Mouse (Mus musculus) liver, adult (tissue): ENCODE results near the gene Glp2r.

Experiments
- GATA4 ChIP-seq: IDR thresholded peaks from 2 replicates; pipeline ENCODE4 v1.6.1; 2014; ENCODE audit warnings: mild to moderate bottlenecking, low read length; ENCODE audit not compliant: insufficient replicate concordance

Glp2r gene

DNA sequence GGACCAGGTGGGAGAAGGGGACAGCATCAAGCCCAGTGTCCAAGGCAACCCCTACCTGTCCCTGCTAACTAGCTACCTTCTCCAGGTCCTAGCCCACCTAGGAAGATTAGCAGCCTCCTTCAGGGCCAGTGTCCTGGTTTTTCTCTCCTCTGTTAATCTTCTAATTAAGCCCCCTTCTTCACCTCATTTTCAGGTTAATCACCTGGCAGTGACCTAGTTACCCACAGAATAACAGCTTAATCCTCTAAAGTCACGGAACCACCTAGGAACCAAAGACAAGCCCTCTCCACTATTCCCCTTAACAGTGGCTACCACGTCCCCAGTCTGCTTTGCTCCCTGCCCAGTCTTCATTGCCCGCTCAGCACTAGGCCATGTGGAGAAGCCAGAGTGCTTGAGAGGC lies 89.1 kb downstream of the Glp2r start:
- TF ChIP-seq GATA4: no peak

DNA sequence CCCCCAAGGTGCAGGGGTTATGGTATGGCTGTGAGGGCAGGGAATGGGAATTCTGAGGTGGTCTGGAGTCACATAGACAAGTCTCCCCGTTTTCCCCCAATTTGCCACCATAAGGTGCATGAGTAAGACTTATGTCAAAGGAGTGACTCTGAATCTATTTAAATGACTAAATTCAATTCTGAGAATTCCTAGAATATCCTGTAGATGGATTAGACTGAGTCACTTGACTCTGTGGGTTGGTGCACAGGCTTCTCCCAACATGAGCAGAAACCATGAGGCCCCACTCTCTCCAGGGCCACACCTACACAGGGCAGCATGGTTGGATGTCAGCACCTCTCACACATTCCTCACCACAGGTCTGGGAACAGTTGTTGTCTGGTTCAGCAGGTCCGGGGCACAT lies 91.0 kb downstream of the Glp2r start:
- TF ChIP-seq GATA4: no peak

- TF ChIP-seq GATA4: no peak
Measured at GRCm38 (mm10) chr11:67679300-67679699, 91.7 kb downstream of the Glp2r start.

DNA sequence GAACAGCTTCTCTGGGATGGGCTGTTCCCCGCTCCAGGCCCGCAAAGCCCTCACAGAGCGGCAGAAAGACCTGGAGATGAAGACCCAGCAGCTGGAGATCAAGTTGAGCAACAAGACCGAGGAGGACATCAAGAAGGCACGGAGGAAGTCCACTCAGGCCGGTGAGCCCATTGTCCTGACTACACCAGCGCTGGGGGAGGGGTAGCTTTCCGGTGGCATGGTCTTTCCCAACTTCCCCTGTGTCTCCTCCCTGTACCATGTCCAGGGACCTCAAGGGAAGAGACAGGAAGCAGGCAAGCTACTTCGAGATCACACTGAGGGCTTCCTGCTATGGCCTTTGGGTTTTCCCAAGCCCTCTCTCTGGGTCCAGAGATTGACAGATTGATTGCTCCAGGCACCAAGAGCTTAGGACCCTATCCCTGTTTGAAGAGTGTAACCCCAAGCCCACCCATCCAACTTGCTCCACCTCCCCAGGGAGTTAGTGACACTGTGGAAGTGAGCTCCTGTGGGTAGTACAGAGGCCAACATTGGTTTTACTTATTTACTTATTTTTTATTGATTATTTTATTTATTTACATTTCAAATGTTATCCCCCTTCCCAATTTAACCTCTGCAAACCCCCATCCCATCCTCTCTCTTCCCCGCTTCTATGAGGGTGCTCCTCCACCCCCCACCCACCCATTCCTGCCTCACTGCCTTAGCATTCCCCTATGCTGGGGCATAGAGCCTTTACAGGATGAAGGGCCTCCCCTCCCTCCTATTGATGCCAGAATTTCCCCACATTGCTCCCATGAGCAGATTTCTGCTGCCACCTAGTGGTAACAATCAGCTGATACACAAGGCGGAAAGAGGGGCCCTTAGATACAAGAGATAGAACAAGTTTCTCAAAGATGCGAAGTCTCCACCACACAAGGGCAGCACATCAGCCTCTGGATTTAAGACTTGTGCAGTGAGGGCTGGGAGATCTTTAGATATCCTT lies 95.1 kb downstream of the Glp2r start:
- TF ChIP-seq GATA4: no peak

DNA sequence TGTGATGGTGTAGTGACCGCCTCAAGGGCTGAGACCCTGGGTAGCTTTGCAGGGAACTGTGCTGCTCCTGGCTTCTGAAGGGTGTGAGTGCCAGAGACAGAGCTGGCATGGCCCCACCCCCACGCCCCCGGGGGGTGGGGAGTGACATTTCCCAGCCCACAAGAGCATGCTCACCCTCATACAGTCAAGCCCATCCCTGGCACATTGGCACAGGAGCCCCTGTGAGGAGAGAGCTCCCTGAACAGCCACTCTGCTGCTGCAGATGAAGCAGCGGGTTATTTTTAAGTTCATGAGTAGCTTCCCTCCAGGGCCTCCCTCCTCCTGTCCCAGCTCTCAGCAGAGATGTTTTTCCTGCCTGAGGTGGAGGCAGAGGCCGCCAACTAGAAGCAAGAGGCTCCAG lies 98.8 kb downstream of the Glp2r start:
- no peak for TF ChIP-seq GATA4

DNA sequence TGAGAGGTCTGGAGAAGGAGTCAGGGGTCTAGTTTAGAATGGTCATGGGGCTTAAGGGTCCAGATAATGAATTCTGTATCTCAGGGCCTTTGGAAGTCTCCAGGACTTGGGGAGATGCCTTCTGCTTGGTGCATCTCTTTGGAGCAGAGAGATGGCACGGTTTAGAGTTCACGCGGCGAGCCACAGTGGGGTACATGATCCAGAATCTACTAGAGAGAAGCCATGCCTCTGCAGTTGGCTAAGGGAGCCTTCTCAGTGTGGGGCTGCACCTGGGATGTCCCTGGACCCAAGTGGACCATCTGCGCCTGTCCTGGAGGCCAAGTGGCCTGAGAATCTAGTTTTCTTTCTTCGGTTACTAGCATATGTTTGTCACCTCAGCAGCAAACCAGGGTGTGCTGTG lies 100.9 kb downstream of the Glp2r start:
- TF ChIP-seq GATA4: no peak

DNA sequence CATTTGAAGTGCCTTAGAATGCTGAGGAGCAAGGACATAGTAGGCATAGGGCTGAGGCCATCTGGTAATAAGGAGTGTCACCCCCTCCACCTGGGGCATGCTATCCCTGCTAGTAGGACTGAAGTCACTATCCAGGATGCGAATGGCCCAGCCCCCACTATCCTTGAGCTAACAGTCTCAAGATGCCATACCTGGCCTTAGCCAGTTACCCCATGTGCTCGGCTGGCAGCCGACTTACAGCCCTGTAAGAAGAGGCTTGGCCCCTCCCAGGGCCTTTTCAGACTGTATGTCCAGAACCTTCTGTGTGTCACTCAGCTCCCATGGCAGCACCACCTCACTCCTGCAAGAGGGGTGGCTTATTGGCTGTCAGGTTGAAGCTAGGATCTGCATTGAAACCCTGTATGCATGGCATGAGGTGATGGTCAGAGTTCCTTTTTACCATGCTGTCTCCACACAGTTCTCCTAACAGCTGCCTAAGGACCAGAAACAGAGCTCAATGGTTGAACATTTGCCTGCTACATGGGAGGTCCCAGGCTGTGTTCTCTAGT lies 102.4 kb downstream of the Glp2r start:
- TF ChIP-seq GATA4: no peak

DNA sequence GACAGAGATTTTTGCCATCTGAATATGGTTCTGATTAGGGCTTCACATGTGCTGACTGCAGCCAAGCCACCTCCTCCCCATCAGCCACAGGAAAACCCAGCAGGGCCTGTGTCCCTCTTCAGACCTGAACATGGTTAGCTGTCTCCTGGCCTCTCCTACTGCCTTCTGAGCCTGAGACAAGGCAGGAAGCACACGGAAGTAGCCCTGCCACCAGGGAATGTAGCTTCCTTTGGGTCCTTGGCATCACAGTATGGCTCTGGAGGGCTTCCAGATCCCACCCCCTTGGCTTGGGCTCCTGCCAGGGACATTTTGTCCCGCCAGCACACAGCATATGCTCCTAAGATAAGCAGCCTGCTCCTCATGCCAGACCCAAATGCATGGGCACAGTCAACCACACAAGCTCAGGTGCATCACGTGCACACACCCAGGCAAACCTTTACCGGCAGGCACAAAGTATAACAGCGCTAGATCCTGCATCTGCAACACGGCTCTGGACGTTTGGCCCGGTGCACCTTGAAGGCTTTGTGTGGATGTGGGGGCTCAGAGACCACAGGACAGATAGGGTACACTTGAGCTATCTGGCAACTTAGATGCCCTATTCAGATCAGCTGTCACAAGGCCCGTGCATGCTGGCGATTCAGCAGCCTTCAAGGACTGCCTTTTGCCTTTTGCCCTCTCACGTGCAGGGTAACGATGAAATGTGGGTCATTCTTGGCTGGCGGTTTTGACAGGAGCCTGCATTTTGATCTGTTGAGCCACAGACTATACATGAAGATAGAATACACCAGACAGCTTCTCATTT lies 103.2 kb downstream of the Glp2r start:
- TF ChIP-seq GATA4: no peak

- TF ChIP-seq GATA4: no peak
Measured at GRCm38 (mm10) chr11:67666129-67666528, 104.8 kb downstream of the Glp2r start.

DNA sequence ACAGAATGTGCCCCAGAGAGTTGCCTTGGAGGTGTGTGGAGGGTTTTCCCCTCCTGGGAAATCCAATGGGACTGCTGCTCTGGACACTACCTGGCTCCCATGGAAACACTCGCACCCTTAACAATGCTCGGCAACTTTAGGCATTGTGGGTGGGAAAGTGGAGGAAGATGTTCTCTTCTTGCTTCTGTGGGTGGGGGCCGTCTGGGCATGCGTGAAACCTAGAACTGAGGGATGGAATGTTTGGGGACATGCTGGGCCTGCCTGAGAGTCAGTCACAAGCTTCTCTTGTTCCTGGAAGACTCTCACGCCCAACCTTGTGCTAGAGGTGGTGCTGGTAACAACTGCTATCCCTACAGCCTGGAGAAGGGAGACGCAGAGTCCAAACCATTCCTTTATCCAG lies 106.0 kb downstream of the Glp2r start:
- TF ChIP-seq GATA4: no peak

GRCm38 (mm10) chr11:67664261-67664660 lies 106.7 kb downstream of the Glp2r start:
- TF ChIP-seq GATA4: no peak

DNA sequence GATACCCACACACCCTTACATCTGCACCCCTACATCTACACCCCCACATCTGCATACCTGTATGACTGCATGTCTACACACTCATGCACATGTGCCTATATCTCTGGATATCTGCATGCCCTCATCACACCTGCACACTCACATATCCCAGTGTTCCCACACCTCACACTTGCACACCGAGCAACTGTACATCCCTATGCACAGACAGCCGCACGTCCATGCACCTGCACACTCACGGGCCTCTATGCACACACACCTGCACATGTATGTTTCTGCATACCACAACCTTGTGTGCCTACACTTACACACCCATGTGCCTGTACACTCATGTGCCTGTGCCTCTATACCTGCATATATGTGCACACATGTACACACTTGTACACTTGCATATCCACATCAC lies 107.5 kb downstream of the Glp2r start:
- TF ChIP-seq GATA4: no peak

DNA sequence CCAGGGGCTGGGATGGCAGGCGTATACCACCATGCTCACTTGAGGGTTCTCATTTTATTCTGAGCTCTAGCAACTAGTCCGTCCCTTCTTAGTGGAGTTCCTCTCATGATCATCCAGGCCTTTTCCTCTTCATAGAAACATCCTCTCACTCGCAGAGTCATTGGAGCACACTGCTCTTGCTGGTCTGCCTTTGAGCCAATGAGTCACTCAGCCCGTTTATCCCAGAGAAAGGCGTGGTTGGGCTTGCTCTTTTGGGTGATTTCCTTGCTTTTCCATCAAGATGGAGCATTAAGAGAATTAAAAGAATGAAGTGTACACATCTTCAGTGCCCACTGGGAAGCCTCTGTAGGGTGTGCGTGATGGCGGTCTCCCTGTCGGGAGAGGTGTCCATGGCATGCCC lies 109.5 kb downstream of the Glp2r start:
- no peak for TF ChIP-seq GATA4

- no peak for TF ChIP-seq GATA4
Measured at GRCm38 (mm10) chr11:67657685-67658382, 113.1 kb downstream of the Glp2r start.

DNA sequence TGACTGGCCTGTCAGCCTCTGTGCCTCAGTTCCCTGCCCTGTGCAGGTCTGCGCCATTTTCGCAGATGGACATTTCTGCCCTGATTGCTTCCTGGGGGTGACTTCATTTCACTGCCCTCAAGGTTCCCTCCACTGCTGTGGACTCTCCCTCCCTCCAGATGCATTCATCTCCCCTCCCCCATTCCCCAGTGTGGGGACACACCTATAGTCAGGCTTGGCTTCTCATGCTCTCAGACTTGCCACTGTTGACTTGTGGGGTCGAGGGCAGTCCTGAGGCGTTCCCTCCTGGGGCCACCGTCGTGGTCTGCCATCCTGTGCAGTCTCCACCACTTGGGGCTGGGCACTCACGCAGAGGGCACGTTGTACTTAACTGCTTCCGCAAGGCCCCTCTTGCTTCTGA lies 114.1 kb downstream of the Glp2r start:
- no peak for TF ChIP-seq GATA4
